Mouse (Mus musculus): ENCODE results near the gene Clcc1. TPM values are rescaled to one million over a fixed set of nuclear protein-coding genes. Genes with fewer than 3 reads are reported as not detected.

Clcc1 gene
- 31.9 to 44.0 TPM (median 39.7 TPM) in 4 replicates for total RNA-seq (2023)

GRCm38 (mm10) chr3:108653710-108654379 lies at the start of gene Clcc1:
Clcc1 (plus strand) TSS chr3:108653913.

GRCm38 (mm10) chr3:108722036-108722872 lies 68.5 kb downstream of the Clcc1 start, which contains the start of gene Gpsm2:
Gpsm2 (minus strand) TSS chr3:108722309.

Other genes starting within 250 kb of the Clcc1 start
- gene Celsr2, start 238.4 kb upstream of the Clcc1 start, total RNA-seq (2023): 4.4 to 6.8 TPM (median 4.9 TPM) in 4 replicates
- 116 to 136 TPM (median 133 TPM) in 4 replicates for gene Sars, start 208.7 kb upstream of the Clcc1 start, total RNA-seq (2023)
- gene 1700013F07Rik, start 119.8 kb upstream of the Clcc1 start, total RNA-seq (2023): not detected in 4 replicates
- gene 5330417C22Rik, start 117.4 kb upstream of the Clcc1 start, total RNA-seq (2023): 0.09 to 0.13 TPM in 2 of 4 replicates, not detected in the others
- gene Tmem167b, start 91.4 kb upstream of the Clcc1 start, total RNA-seq (2023): 39.8 to 42.2 TPM (median 40.4 TPM) in 4 replicates
- gene Taf13, start 82.2 kb upstream of the Clcc1 start, total RNA-seq (2023): 29.1 to 36.1 TPM (median 34.6 TPM) in 4 replicates
- gene Wdr47, start 62.6 kb upstream of the Clcc1 start, total RNA-seq (2023): 17.0 to 30.3 TPM (median 21.7 TPM) in 4 replicates
- 0.26 to 1.1 TPM (median 0.53 TPM) in 3 of 4 replicates, not detected in the other for gene Gpsm2, start 68.4 kb downstream of the Clcc1 start, total RNA-seq (2023)
- not detected in 4 replicates for gene Aknad1, start 85.7 kb downstream of the Clcc1 start, total RNA-seq (2023)
- 67.4 to 78.1 TPM (median 72.6 TPM) in 4 replicates for gene Stxbp3, start 186.6 kb downstream of the Clcc1 start, total RNA-seq (2023)
- gene Fndc7, start 236.1 kb downstream of the Clcc1 start, total RNA-seq (2023): 0.89 to 2.0 TPM (median 1.1 TPM) in 4 replicates